Mouse (Mus musculus) CH12.LX (cell line): ENCODE measurements around the gene Best3. TPM values are rescaled to one million over a fixed set of nuclear protein-coding genes. Genes with fewer than 3 reads are reported as not detected.

ENCODE experiments used
- DNase-seq: peaks from one replicate; pipeline ENCODE4 v3.0.0-alpha.2; 2013; ENCODE audit errors: extremely low read depth
- H3K27ac ChIP-seq: 2 replicates; pipeline ENCODE4 v1.5.1; 2012; ENCODE audit warnings: low read depth, mild to moderate bottlenecking, control low read depth, moderate library complexity; ENCODE audit not compliant: insufficient read depth
- H3K27me3 ChIP-seq: replicated peaks from 2 replicates; pipeline ENCODE3; 2012; ENCODE audit warnings: inconsistent platforms
- H3K36me3 ChIP-seq, 2 experiments: replicated peaks in 1 of 2; 2 replicates each; pipeline versions ENCODE3 to v1.6.1; 2012; ENCODE audit warnings: inconsistent platforms in 1 of 2, low read length in 1 of 2, mild to moderate bottlenecking in 1 of 2, mixed read lengths in 1 of 2, moderate library complexity in 1 of 2; ENCODE audit not compliant: control insufficient read depth in 1 of 2, insufficient read depth in 1 of 2
- H3K4me1 ChIP-seq, 2 experiments: 2 replicates each; pipeline ENCODE4 v1.6.1; 2012; ENCODE audit warnings: inconsistent platforms in 1 of 2, moderate library complexity in 1 of 2; ENCODE audit not compliant: insufficient read depth in 2 of 2, control insufficient read depth in 1 of 2
- H3K4me2 ChIP-seq: 2 replicates; pipeline ENCODE4 v1.6.1; 2012; ENCODE audit warnings: low read depth, mild to moderate bottlenecking, control low read depth; ENCODE audit not compliant: poor library complexity, insufficient read depth, severe bottlenecking
- H3K4me3 ChIP-seq, 3 experiments: fragments of 150-350 bp in 1 of 3; sonication (generic) in 1 of 3; replicated peaks in 1 of 3; 2 replicates each; pipeline versions ENCODE3 to v1.5.1; 2011 to 2012; ENCODE audit warnings: low read depth in 2 of 3, low read length in 2 of 3, mild to moderate bottlenecking in 2 of 3, moderate library complexity in 2 of 3, control low read depth in 1 of 3, improper control_type of control experiment in 1 of 3, inconsistent platforms in 1 of 3, mixed read lengths in 1 of 3; ENCODE audit not compliant: poor library complexity in 1 of 3
- H3K79me2 ChIP-seq: replicated peaks from 2 replicates; pipeline ENCODE4 v1.6.1; 2012; ENCODE audit warnings: mild to moderate bottlenecking, moderate library complexity; ENCODE audit not compliant: control insufficient read depth, poor library complexity, insufficient read depth, severe bottlenecking; ENCODE audit errors: extremely low read depth
- H3K9ac ChIP-seq: 2 replicates; pipeline ENCODE4 v1.6.1; 2012; ENCODE audit warnings: low read depth, mild to moderate bottlenecking, control low read depth, moderate library complexity; ENCODE audit not compliant: insufficient read depth
- H3K9me3 ChIP-seq: replicated peaks from 2 replicates; pipeline ENCODE3; 2012; ENCODE audit warnings: low read length, inconsistent platforms, mixed read lengths
- CHD2 ChIP-seq: IDR thresholded peaks from 2 replicates; pipeline ENCODE4 v1.6.1; 2011; ENCODE audit warnings: low read length, improper control_type of control experiment
- CTCF ChIP-seq, 2 experiments: IDR thresholded peaks in 1 of 2; conservative IDR thresholded peaks in 1 of 2; 2 replicates each; pipeline ENCODE4 v1.5.1; 2011 to 2012; ENCODE audit warnings: low read depth in 2 of 2, low read length in 2 of 2, improper control_type of control experiment in 1 of 2, inconsistent platforms in 1 of 2, mild to moderate bottlenecking in 1 of 2, moderate library complexity in 1 of 2
- E2F4 ChIP-seq: IDR thresholded peaks from 2 replicates; pipeline ENCODE4 v1.6.1; 2011; ENCODE audit warnings: low read depth, low read length, improper control_type of control experiment; ENCODE audit not compliant: insufficient replicate concordance
- ETS1 ChIP-seq: conservative IDR thresholded peaks from 2 replicates; pipeline ENCODE4 v1.6.1; 2012; ENCODE audit warnings: low read depth, mild to moderate bottlenecking, inconsistent platforms, low read length, improper control_type of control experiment, moderate library complexity
- JUND ChIP-seq: conservative IDR thresholded peaks from 2 replicates; pipeline ENCODE4 v1.6.1; 2011; ENCODE audit warnings: low read depth, low read length, improper control_type of control experiment
- MAFK ChIP-seq: IDR thresholded peaks from 2 replicates; pipeline ENCODE4 v1.6.1; 2011; ENCODE audit warnings: low read length, improper control_type of control experiment; ENCODE audit not compliant: insufficient replicate concordance
- MAX ChIP-seq: IDR thresholded peaks from 2 replicates; pipeline ENCODE4 v1.6.1; 2011; ENCODE audit warnings: low read length, improper control_type of control experiment
- MYC ChIP-seq: IDR thresholded peaks from 2 replicates; pipeline ENCODE4 v1.6.1; 2011; ENCODE audit warnings: low read depth, mild to moderate bottlenecking, improper control_type of control experiment, low read length
- NRF1 ChIP-seq: IDR thresholded peaks from 2 replicates; pipeline ENCODE4 v1.6.1; 2014; ENCODE audit warnings: low read depth, mild to moderate bottlenecking, inconsistent platforms, low read length, improper control_type of control experiment, moderate library complexity
- RCOR1 ChIP-seq: conservative IDR thresholded peaks from 2 replicates; pipeline ENCODE4 v1.6.1; 2012; ENCODE audit warnings: low read depth, mild to moderate bottlenecking, inconsistent platforms, low read length, improper control_type of control experiment
- UBTF ChIP-seq: IDR thresholded peaks from 2 replicates; pipeline ENCODE4 v1.6.1; 2012; ENCODE audit warnings: low read depth, mild to moderate bottlenecking, inconsistent platforms, low read length, improper control_type of control experiment, moderate library complexity
- ZKSCAN1 ChIP-seq: IDR thresholded peaks from 2 replicates; pipeline ENCODE4 v1.6.1; 2012; ENCODE audit warnings: low read depth, inconsistent platforms, low read length, improper control_type of control experiment, borderline replicate concordance
- ZMIZ1 ChIP-seq: IDR thresholded peaks from 2 replicates; pipeline ENCODE4 v1.6.1; 2012; ENCODE audit warnings: low read depth, mild to moderate bottlenecking, inconsistent platforms, low read length, improper control_type of control experiment
- dilution Hi-C: fragments of 300-500 bp; cut with MboI; formaldehyde crosslinking; loops from 2 replicates; pipeline ENCODE4 v1.14.3; 2020; ENCODE audit warnings: low sequenced_read_pairs; ENCODE audit not compliant: extremely low pct_unique_long_range_greater_than_20kb, extremely low pct_ligation_motif_present
- in situ Hi-C: fragments of 300-500 bp; cut with MboI; formaldehyde crosslinking; loops from 3 replicates; pipeline ENCODE4 v1.14.3; 2019; ENCODE audit warnings: low sequenced_read_pairs, low pct_ligation_motif_present, low pct_unique_long_range_greater_than_20kb, mixed read lengths
- polyA plus RNA-seq: library from polyadenylated mRNA; unstranded; fragments of >175 nt; gene quantifications from 2 replicates; pipeline ENCODE4 v1.2.1, GENCODE M21; 2012; ENCODE audit warnings: low read depth; ENCODE audit not compliant: insufficient read length
- total RNA-seq, 2 experiments: library from RNA; depleted of rRNA; stranded (reverse); fragments of 300-350 nt in 1 of 2; fragments of >200 nt in 1 of 2; gene quantifications; 2 replicates each; pipeline ENCODE4 v1.2.3; 2012 to 2014

The Best3 gene
- not detected in 2 replicates for total RNA-seq (2012; rRNA removed)
- total RNA-seq (2014; rRNA removed) = not detected in 2 replicates
- polyA plus RNA-seq = not detected in 2 replicates

DNA sequence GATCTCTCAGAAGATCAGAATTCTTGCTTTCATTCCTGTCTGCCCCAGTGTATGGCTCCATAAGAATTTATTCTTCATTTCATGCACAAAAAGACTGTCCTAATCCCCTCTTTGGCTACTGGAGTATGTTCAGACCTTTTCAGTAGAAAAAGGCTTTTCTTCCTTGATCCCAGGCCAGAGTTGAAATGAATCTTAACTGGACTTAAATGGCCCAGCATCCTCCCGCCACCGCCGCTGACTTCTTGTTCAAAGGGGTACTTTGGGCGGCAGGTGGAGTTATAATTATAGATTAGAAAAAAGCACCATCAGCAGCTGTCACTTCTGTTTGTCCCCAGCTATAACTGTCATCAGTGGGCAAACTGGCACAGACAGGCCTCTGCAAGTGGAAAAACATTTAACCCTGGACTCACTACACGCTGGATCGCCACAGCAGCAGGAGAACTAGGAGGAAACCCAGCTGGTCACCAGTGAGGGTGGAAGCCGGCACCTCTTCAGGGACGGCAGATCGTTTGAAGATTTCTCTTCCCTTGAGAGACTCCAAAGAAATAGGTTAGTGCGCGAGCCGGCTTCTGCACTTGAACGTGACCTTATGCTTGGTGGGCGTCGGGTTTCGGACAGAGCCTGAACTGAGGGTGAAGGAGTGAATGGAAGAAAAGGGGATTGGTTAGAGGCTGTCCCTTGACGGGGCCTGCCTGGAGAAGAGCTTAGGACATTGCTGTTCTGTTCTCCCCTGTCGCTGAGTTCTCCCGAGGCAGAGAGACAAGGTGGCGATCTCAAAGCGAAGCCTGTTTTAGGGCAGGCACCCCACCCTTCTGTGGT, at the start of gene Best3:
Gene Best3, plus strand, starts transcription at position 51 of the 819 bp plus-strand sequence.
- no peak within 1 kb of the TSS for H3K4me2 ChIP-seq
- no peak for TF ChIP-seq CTCF (conservative IDR thresholded peaks at IDR 0.05 in 1 of 2, IDR thresholded peaks at IDR 0.05 in 1 of 2; ENCODE audit: low read depth in 2 of 2, low read length in 2 of 2)
- TF ChIP-seq RCOR1 = no peak
- TF ChIP-seq UBTF = no peak
- TF ChIP-seq MAFK = no peak
- TF ChIP-seq MYC = no peak
- TF ChIP-seq NRF1 = no peak
- no peak for TF ChIP-seq CHD2
- no peak for TF ChIP-seq ZKSCAN1
- TF ChIP-seq ETS1 = no peak
- TF ChIP-seq ZMIZ1 = no peak
- no peak for TF ChIP-seq JUND
- TF ChIP-seq MAX = no peak
- dilution Hi-C loops = no loop called here
- no peak for DNase-seq
- no peak within 1 kb of the TSS for H3K4me3 ChIP-seq
- no peaks in the 10 kb centered on the region for H3K79me2 ChIP-seq
- H3K4me1 ChIP-seq = no peaks in the 10 kb centered on the region
- no peak within 1 kb of the TSS for H3K9ac ChIP-seq
- no peaks in the 10 kb centered on the region for H3K9me3 ChIP-seq
- no peak within 1 kb of the TSS for H3K27ac ChIP-seq
- no peaks in the 10 kb centered on the region for H3K36me3 ChIP-seq
- H3K27me3 ChIP-seq = no peaks in the 10 kb centered on the region
- in situ Hi-C loops = no loop called here

DNA sequence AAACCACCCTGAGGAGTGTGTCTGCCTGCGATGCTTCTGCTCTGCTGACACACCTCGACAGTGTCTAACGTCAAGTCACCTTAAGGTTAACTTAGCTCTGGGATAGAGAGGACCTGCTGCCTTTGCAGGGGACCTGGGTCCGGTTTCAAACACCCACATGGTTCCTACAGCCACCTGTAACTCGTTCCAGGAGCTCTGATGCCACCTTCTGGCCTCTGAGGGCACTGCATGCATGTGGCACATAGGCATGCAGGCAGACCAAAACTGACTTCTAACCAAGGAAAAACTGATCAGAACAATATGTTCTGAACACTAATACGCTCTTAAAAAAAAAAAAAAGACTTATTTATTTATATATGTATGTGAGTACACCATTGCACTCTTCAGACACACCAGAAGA, 43.1 kb upstream of the Best3 start:
- TF ChIP-seq CTCF (conservative IDR thresholded peaks at IDR 0.05 in 1 of 2, IDR thresholded peaks at IDR 0.05 in 1 of 2; ENCODE audit: low read depth in 2 of 2, low read length in 2 of 2) = peak in 1 of 2 experiments; percentile 46; a peak in 3 of 4 replicates
- TF ChIP-seq E2F4 = no peak
- TF ChIP-seq, all 38 proteins: peak for 1
- peaks cover 10% of the 10 kb centered on the region for H3K9me3 ChIP-seq
- no peak overlapping the region for H3K4me2 ChIP-seq
- H3K4me3 ChIP-seq = no peak overlapping the region
- H3K36me3 ChIP-seq = peaks cover 9 to 25% of the 10 kb centered on the region in 2 experiments
- no peaks in the 10 kb centered on the region for H3K4me1 ChIP-seq
- H3K27me3 ChIP-seq = no peaks in the 10 kb centered on the region
- no peak overlapping the region for H3K27ac ChIP-seq
- in situ Hi-C loops (loop anchor here (25.0 kb wide), 1 partner anchor 269 kb away; the partner anchor contains the start of gene Yeats4), dilution Hi-C loops (no loop called here)
- peak; percentile 21 for DNase-seq
- H3K79me2 ChIP-seq = no peaks in the 10 kb centered on the region; the same call in 1 of the 2 replicates
- H3K9ac ChIP-seq = no peak overlapping the region
